In genomic region chr7:117414341-117415008, GRCm38 (mm10) we compare ENCODE assay signal across 11 mouse cellular contexts. TPM values are rescaled to one million over a fixed set of nuclear protein-coding genes. Genes with fewer than 3 reads are reported as not detected.
DNase-seq lines count a peak whose midpoint lies in the region; ATAC-seq lines count a peak whose summit lies in the region.
"Had no signal": no experiment of that assay in that cellular context is flagged by ENCODE, and none has a peak within 500 bp of the region (broad histone marks: within the 10 kb centered on the region; RNA-seq: fewer than 3 reads in every experiment).

No protein-coding gene starts in this region.

- peak; percentile 85 for ATAC-seq in frontal cortex, adult (ENCODE audit: low TSS enrichment)
- ATAC-seq: forebrain, postnatal 0 days had no signal

- no peak for DNase-seq in frontal cortex, postnatal 10 days (ENCODE audit: low spot score in 2 of 2)
- DNase-seq in B cell, adult 2 months, result peak; percentile 57
- DNase-seq in gastrocnemius, adult 8-10 months (ENCODE audit: low spot score in 2 of 2), result peak; percentile 54 to 75
- peak; percentile 57 for DNase-seq in right cerebral cortex, postnatal 25 days
- no peak for DNase-seq in kidney, adult 9 months
- DNase-seq in layer of hippocampus, postnatal 14 days (ENCODE audit: low spot score in 2 of 2), result no peak
- DNase-seq in adrenal gland, adult 2 months, result no peak
- DNase-seq: cerebellum, adult 9-11 months; forebrain, postnatal 0 days; lung, postnatal 4 days had no signal

RNA-seq across cellular contexts. Expression of gene Xylt1, which starts 33.7 kb away (rescaled TPM):
- total RNA-seq in gastrocnemius, adult 8-10 months (2022), result 1 to 10 TPM; 6.1 to 9.9 (median 7.3) TPM
- 10 to 100 TPM; 47.1 to 51.7 TPM for total RNA-seq in layer of hippocampus, postnatal 14 days (2021)
- total RNA-seq in adrenal gland, adult 2 months (2021), result 1 to 10 TPM; 6.3 to 8.2 TPM
- 1.4 and 2.0 TPM in 2 replicates for polyA plus RNA-seq in adrenal gland, adult 2 months (2012; rRNA removed)

Comparison
In these comparisons a context has a peak if more than half of its experiments do, and no peak if none do; other contexts are left out.
1. DNase-seq: peak in B cell, adult 2 months (2 of 2), gastrocnemius, adult 8-10 months (2 of 2) and right cerebral cortex, postnatal 25 days (single experiment); none in frontal cortex, postnatal 10 days (0 of 2), kidney, adult 9 months (single experiment), layer of hippocampus, postnatal 14 days (0 of 2) and adrenal gland, adult 2 months (single experiment).
2. RNA of gene Xylt1, which starts 33.7 kb away (total RNA-seq): 47.1 to 51.7 TPM in layer of hippocampus, postnatal 14 days; 6.3 to 8.2 TPM in adrenal gland, adult 2 months and 6.1 to 9.9 TPM in gastrocnemius, adult 8-10 months; every median in the first group is over 4 times any median in the second.